Mouse (Mus musculus) layer of hippocampus, adult 2 months (tissue): Measurements from ENCODE around the gene Pop4. TPM values are rescaled to one million over a fixed set of nuclear protein-coding genes. Genes with fewer than 3 reads are reported as not detected.

Source experiments
- DNase-seq, 2 experiments: peaks; one replicate each; pipeline ENCODE4 v3.0.0; 2022; ENCODE audit warnings: low spot score in 2 of 2
- H3K27ac ChIP-seq: fragments of 200-600 bp; 2 replicates; pipeline ENCODE4 v1.8.1; 2022
- H3K4me3 ChIP-seq: fragments of 200-600 bp; 2 replicates; pipeline ENCODE4 v1.8.1; 2022; ENCODE audit warnings: mild to moderate bottlenecking
- CTCF ChIP-seq: fragments of 200-600 bp; conservative IDR thresholded peaks from 2 replicates; pipeline ENCODE4 v1.8.1; 2022; ENCODE audit warnings: antibody characterized with exemption, mild to moderate bottlenecking, moderate library complexity
- total RNA-seq, 2 experiments: library from RNA; stranded (reverse); gene quantifications; 2 replicates each; pipeline ENCODE4 v1.2.3; 2021

The Pop4 gene
- total RNA-seq, 2 experiments from 2014 or later = 19.9 to 24.5 TPM

GRCm38 (mm10) chr7:38215697-38216096 is 55.5 kb downstream of the Pop4 start:
- H3K4me3 ChIP-seq = no peak overlapping the region
- no peak for DNase-seq
- no peak overlapping the region for H3K27ac ChIP-seq
- TF ChIP-seq CTCF = no peak

- H3K27ac ChIP-seq = no peak overlapping the region
- no peak for TF ChIP-seq CTCF
- DNase-seq = no peak
- H3K4me3 ChIP-seq = no peak overlapping the region
These were observed 55.9 kb downstream of the Pop4 start for GRCm38 (mm10) chr7:38215281-38215680.

- no peak for DNase-seq
- H3K27ac ChIP-seq = no peak overlapping the region
- no peak for TF ChIP-seq CTCF
These were observed 56.6 kb downstream of the Pop4 start for GRCm38 (mm10) chr7:38214473-38215214.

GRCm38 (mm10) chr7:38212651-38213062 is 58.6 kb downstream of the Pop4 start:
- Histone ChIP-seq H3K27ac (no peak overlapping the region), H3K4me3 (no peak overlapping the region)
- no peak for DNase-seq
- TF ChIP-seq CTCF = no peak

More at GRCm38 (mm10) chr7:38214473-38215214, 56.6 kb downstream of the Pop4 start:
- no peak overlapping the region for H3K4me3 ChIP-seq

Other genes with a start within 250 kb of the Pop4 start
- gene Uri1, start 247.9 kb downstream of the Pop4 start, total RNA-seq = 10 to 100 TPM; 38.6 to 45.9 TPM
- 10 to 100 TPM; 13.5 to 13.7 TPM for gene Ccne1, start 163.9 kb downstream of the Pop4 start, total RNA-seq
- 10 to 100 TPM; 24.0 to 29.5 TPM for gene 1600014C10Rik, start 88.2 kb downstream of the Pop4 start, total RNA-seq
- gene Plekhf1, start 43.4 kb downstream of the Pop4 start, total RNA-seq = 1 to 10 TPM; 2.1 to 2.6 TPM